Mouse (Mus musculus) thymus, adult 2 months (tissue): ENCODE results near the gene Nucb2. TPM values are rescaled to one million over a fixed set of nuclear protein-coding genes. Genes with fewer than 3 reads are reported as not detected.

Experiments
- DNase-seq: peaks from one replicate; pipeline ENCODE4 v3.0.0; 2021
- H3K27ac ChIP-seq: fragments of 200-500 bp; 2 replicates; pipeline ENCODE4 v1.5.1; 2012; ENCODE audit warnings: low read length, control low read depth; ENCODE audit not compliant: control insufficient read depth, insufficient read depth
- H3K27me3 ChIP-seq: fragments of 200-500 bp; 2 replicates; pipeline ENCODE4 v1.6.1; 2012; ENCODE audit warnings: mild to moderate bottlenecking, low read length, moderate library complexity, mixed read lengths; ENCODE audit not compliant: control insufficient read depth, insufficient read depth
- H3K36me3 ChIP-seq: fragments of 200-500 bp; 2 replicates; pipeline ENCODE4 v1.6.1; 2012; ENCODE audit warnings: mild to moderate bottlenecking, low read length, moderate library complexity; ENCODE audit not compliant: control insufficient read depth, insufficient read depth
- H3K4me1 ChIP-seq: fragments of 200-500 bp; replicated peaks from 2 replicates; pipeline ENCODE4 v1.6.1; 2012; ENCODE audit warnings: low read length; ENCODE audit not compliant: control insufficient read depth, insufficient read depth
- H3K4me3 ChIP-seq: fragments of 200-500 bp; 2 replicates; pipeline ENCODE4 v1.5.1; 2012; ENCODE audit warnings: mild to moderate bottlenecking, low read length, control low read depth, moderate library complexity; ENCODE audit not compliant: control insufficient read depth, insufficient read depth
- CTCF ChIP-seq: fragments of 200-500 bp; IDR thresholded peaks from 2 replicates; pipeline ENCODE4 v1.5.1; 2012; ENCODE audit warnings: mild to moderate bottlenecking, control low read depth, low read length, moderate library complexity, borderline replicate concordance; ENCODE audit not compliant: control insufficient read depth, poor library complexity, insufficient read depth; ENCODE audit errors: extremely low read depth
- POLR2A ChIP-seq: fragments of 200-500 bp; IDR thresholded peaks from 2 replicates; pipeline ENCODE4 v1.6.1; 2012; ENCODE audit warnings: mild to moderate bottlenecking, low read length, control low read depth, moderate library complexity; ENCODE audit not compliant: control insufficient read depth, poor library complexity, insufficient read depth; ENCODE audit errors: extremely low read depth
- WGBS: fragments of 180-500 bp; shearing (Covaris S2); methylation state at CpG from one replicate; pipeline ENCODE4 v1.1.7; 2018; 5-methylcytosine and 5-hydroxymethylcytosine counted together
- polyA plus RNA-seq: library from polyadenylated mRNA; depleted of rRNA; stranded (reverse); fragments of >200 nt; gene quantifications from 2 replicates; pipeline ENCODE4 v1.2.3, GENCODE M21; 2012; rRNA removed

The Nucb2 gene
- 0.70 and 1.2 TPM in 2 replicates for polyA plus RNA-seq

GRCm38 (mm10) chr7:116503879-116504817 is at the start of gene Nucb2:
TSS of gene Nucb2 (plus strand) at chr7:116504369.
- peaks cover 7% of the 10 kb centered on the region for H3K4me1 ChIP-seq
- H3K27me3 ChIP-seq, result no peaks in the 10 kb centered on the region
- TF ChIP-seq CTCF (no peak), POLR2A (peak; percentile 61; the same call in 1 of the 2 replicates)
- no peaks in the 10 kb centered on the region for H3K36me3 ChIP-seq
- H3K4me3 ChIP-seq, result peak within 1 kb of the TSS; percentile 62
- H3K27ac ChIP-seq, result no peak within 1 kb of the TSS
- peak; percentile 96 for DNase-seq
- 1% methylated on average over 51 of the region's 51 CpGs for WGBS

GRCm38 (mm10) chr7:116456964-116457363 is 47.2 kb upstream of the Nucb2 start:
- Histone ChIP-seq H3K36me3 (no peaks in the 10 kb centered on the region), H3K27me3 (no peaks in the 10 kb centered on the region), H3K4me1 (0 out of 2 replicates have a peak, but pooled peaks cover 2% of the 10 kb centered on the region), H3K27ac (no peak overlapping the region), H3K4me3 (no peak overlapping the region)
- DNase-seq, result no peak
- TF ChIP-seq CTCF, result no peak
- no peak for TF ChIP-seq POLR2A
- 61% methylated on average over 4 of the region's 4 CpGs for WGBS

GRCm38 (mm10) chr7:116457391-116457790 is 46.8 kb upstream of the Nucb2 start:
- 88% methylated on average over 6 of the region's 6 CpGs for WGBS
- TF ChIP-seq CTCF (no peak), POLR2A (no peak)
- Histone ChIP-seq H3K4me1 (0 out of 2 replicates have a peak, but pooled peaks cover 2% of the 10 kb centered on the region), H3K27me3 (no peaks in the 10 kb centered on the region), H3K36me3 (no peaks in the 10 kb centered on the region), H3K27ac (no peak overlapping the region), H3K4me3 (no peak overlapping the region)
- DNase-seq, result no peak

- DNase-seq, result peak; percentile 33
- WGBS, result 13% methylated on average over 3 of the region's 3 CpGs
- Histone ChIP-seq H3K27me3 (no peaks in the 10 kb centered on the region), H3K36me3 (no peaks in the 10 kb centered on the region), H3K27ac (no peak overlapping the region), H3K4me1 (0 out of 2 replicates have a peak, but pooled peaks cover 2% of the 10 kb centered on the region), H3K4me3 (no peak overlapping the region)
- TF ChIP-seq CTCF, result no peak
- TF ChIP-seq POLR2A, result no peak
Measured at GRCm38 (mm10) chr7:116458985-116459441, 45.2 kb upstream of the Nucb2 start.

GRCm38 (mm10) chr7:116462114-116462513 is 42.1 kb upstream of the Nucb2 start:
- no peaks in the 10 kb centered on the region for H3K36me3 ChIP-seq
- no peak for TF ChIP-seq CTCF
- TF ChIP-seq POLR2A, result no peak
- no peak overlapping the region for H3K27ac ChIP-seq
- WGBS, result 11% methylated on average over 8 of the region's 8 CpGs
- DNase-seq, result no peak
- 0 out of 2 replicates have a peak, but pooled peaks cover 2% of the 10 kb centered on the region for H3K4me1 ChIP-seq
- H3K27me3 ChIP-seq, result no peaks in the 10 kb centered on the region
- H3K4me3 ChIP-seq, result no peak overlapping the region

- H3K4me3 ChIP-seq, result no peak overlapping the region
- no peak for TF ChIP-seq CTCF
- TF ChIP-seq POLR2A, result no peak
- H3K27ac ChIP-seq, result no peak overlapping the region
- no peaks in the 10 kb centered on the region for H3K4me1 ChIP-seq
- no peak for DNase-seq
- H3K27me3 ChIP-seq, result no peaks in the 10 kb centered on the region
- H3K36me3 ChIP-seq, result no peaks in the 10 kb centered on the region
Measured at GRCm38 (mm10) chr7:116475836-116476235, 28.3 kb upstream of the Nucb2 start.
